Mouse (Mus musculus): Measurements from ENCODE around the gene Trp53i13.

- TF ChIP-seq MAFK (IDR thresholded peaks at IDR 0.05; ENCODE audit: insufficient read depth, low read depth, low read length) (no peak), ZNF384 (IDR thresholded peaks at IDR 0.05; ENCODE audit: low read depth, low read length) (no peak)
Measured at GRCm38 (mm10) chr11:77467157-77467556, 48.6 kb downstream of the Trp53i13 start.
